Mouse (Mus musculus) heart, embryonic 15.5 days (tissue): Measurements from ENCODE around the gene Klhdc7a. TPM values are rescaled to one million over a fixed set of nuclear protein-coding genes. Genes with fewer than 3 reads are reported as not detected.
A peak's percentile ranks its signal among the peaks of the same experiment; 100 is the strongest.
"Not testable (repeated sequence)": the region's sequence is repeated elsewhere in the genome, so short reads cannot be mapped to it uniquely, and the experiment has no call there.

Experiments used
- ATAC-seq: fragments of 200-750 bp; cut with Nextera tagmentation; replicated peaks from 2 replicates; pipeline ENCODE4 v1.8.0; 2017; ENCODE audit warnings: low read depth, moderate TSS enrichment; ENCODE audit not compliant: insufficient number of reproducible peaks, insufficient read depth, low FRiP score
- H3K27ac ChIP-seq: fragments of 300-500 bp; sonication (generic); 2 replicates; pipeline ENCODE4 v1.5.1; 2015; ENCODE audit warnings: mild to moderate bottlenecking, inconsistent platforms
- H3K27me3 ChIP-seq: fragments of 300-500 bp; sonication (generic); 2 replicates; pipeline ENCODE4 v1.6.1; 2015; ENCODE audit warnings: inconsistent platforms
- H3K36me3 ChIP-seq: fragments of 300-500 bp; sonication (generic); 2 replicates; pipeline ENCODE4 v1.6.1; 2015; ENCODE audit warnings: mild to moderate bottlenecking, inconsistent platforms
- H3K4me1 ChIP-seq: fragments of 300-500 bp; sonication (generic); replicated peaks from 2 replicates; pipeline ENCODE4 v1.6.1; 2015; ENCODE audit warnings: inconsistent platforms
- H3K4me2 ChIP-seq: fragments of 300-500 bp; sonication (generic); 2 replicates; pipeline ENCODE4 v1.6.1; 2015; ENCODE audit warnings: inconsistent platforms, mild to moderate bottlenecking, moderate library complexity
- H3K4me3 ChIP-seq: fragments of 300-500 bp; sonication (generic); 2 replicates; pipeline ENCODE4 v1.5.1; 2015; ENCODE audit warnings: mild to moderate bottlenecking, inconsistent platforms
- H3K9ac ChIP-seq: fragments of 300-500 bp; sonication (generic); 2 replicates; pipeline ENCODE4 v1.6.1; 2015; ENCODE audit warnings: mild to moderate bottlenecking, inconsistent platforms
- H3K9me3 ChIP-seq: fragments of 300-500 bp; sonication (generic); replicated peaks from 2 replicates; pipeline ENCODE4 v1.6.1; 2016; ENCODE audit warnings: inconsistent platforms
- WGBS: fragments of 180-500 bp; shearing (Covaris S2); methylation state at CpG from one replicate; pipeline ENCODE4 v1.1.7; 2015; ENCODE audit warnings: mixed read lengths; 5-methylcytosine and 5-hydroxymethylcytosine counted together
- polyA plus RNA-seq: library from polyadenylated mRNA; unstranded; fragments of >200 nt; fragmentation: Nextera tagmentation; extraction: Ambion mirVana; gene quantifications from 2 replicates; pipeline ENCODE4 v1.2.1, GENCODE M21; 2015

Klhdc7a gene
- polyA plus RNA-seq, 1 experiment from 2014 or later = 0.13 TPM

- Histone ChIP-seq H3K27me3 (peaks cover 3% of the 10 kb centered on the region), H3K9ac (no peak overlapping the region), H3K27ac (no peak overlapping the region), H3K36me3 (no peaks in the 10 kb centered on the region), H3K4me2 (no peak overlapping the region), H3K4me3 (no peak overlapping the region), H3K9me3 (no peaks in the 10 kb centered on the region), H3K4me1 (peaks cover 11% of the 10 kb centered on the region; the same call in 1 of the 2 replicates)
- ATAC-seq = no peak
- 26% methylated on average over 5 of the region's 5 CpGs for WGBS
Measured at GRCm38 (mm10) chr4:139978716-139979115, 10.9 kb upstream of the Klhdc7a start.

- Histone ChIP-seq H3K4me3 (no peak overlapping the region), H3K9ac (no peak overlapping the region), H3K27me3 (peaks cover 3% of the 10 kb centered on the region), H3K36me3 (no peaks in the 10 kb centered on the region), H3K4me1 (peaks cover 11% of the 10 kb centered on the region; the same call in 1 of the 2 replicates), H3K27ac (no peak overlapping the region), H3K9me3 (no peaks in the 10 kb centered on the region), H3K4me2 (no peak overlapping the region)
- WGBS = 35% methylated on average over 5 of the region's 5 CpGs
- no peak for ATAC-seq
Measured at GRCm38 (mm10) chr4:139977308-139977781, 9.5 kb upstream of the Klhdc7a start.

- H3K9me3 ChIP-seq = no peaks in the 10 kb centered on the region
- no peak for ATAC-seq
- 34% methylated on average over 7 of the region's 7 CpGs for WGBS
- H3K4me2 ChIP-seq = no peak overlapping the region
- H3K9ac ChIP-seq = no peak overlapping the region
- peaks cover 11% of the 10 kb centered on the region; the same call in 1 of the 2 replicates for H3K4me1 ChIP-seq
- H3K27me3 ChIP-seq = no peaks in the 10 kb centered on the region; the same call in 1 of the 2 replicates
- H3K27ac ChIP-seq = no peak overlapping the region
- H3K36me3 ChIP-seq = no peaks in the 10 kb centered on the region
- no peak overlapping the region for H3K4me3 ChIP-seq
Measured at GRCm38 (mm10) chr4:139974506-139974905, 6.7 kb upstream of the Klhdc7a start.

GRCm38 (mm10) chr4:139967475-139967891 is 343 bp downstream of the Klhdc7a start:
- H3K9me3 ChIP-seq = no peaks in the 10 kb centered on the region
- WGBS = 20% methylated on average over 10 of the region's 10 CpGs
- 0 out of 2 replicates have a peak overlapping the region, but pooled peaks have one; percentile 10 for H3K4me3 ChIP-seq
- H3K27ac ChIP-seq = peak overlapping the region; percentile 61; the same call in 1 of the 2 replicates
- H3K4me1 ChIP-seq = peaks cover 13% of the 10 kb centered on the region
- H3K4me2 ChIP-seq = peak overlapping the region; percentile 16
- H3K36me3 ChIP-seq = no peaks in the 10 kb centered on the region
- peaks cover 10% of the 10 kb centered on the region for H3K27me3 ChIP-seq
- ATAC-seq = 0 out of 2 replicates have a peak, but pooled peaks have one; percentile 25
- H3K9ac ChIP-seq = no peak overlapping the region

- WGBS = 39% methylated on average over 3 of the region's 3 CpGs
- Histone ChIP-seq H3K4me1 (peaks cover 13% of the 10 kb centered on the region), H3K4me2 (peak overlapping the region; percentile 16; the same call in 1 of the 2 replicates), H3K9ac (no peak overlapping the region), H3K27me3 (peaks cover 10% of the 10 kb centered on the region), H3K4me3 (0 out of 2 replicates have a peak overlapping the region, but pooled peaks have one; percentile 10), H3K36me3 (no peaks in the 10 kb centered on the region), H3K27ac (no peak overlapping the region), H3K9me3 (no peaks in the 10 kb centered on the region)
- ATAC-seq = no peak
Measured at GRCm38 (mm10) chr4:139966981-139967380, 845 bp downstream of the Klhdc7a start.

- H3K27ac ChIP-seq = no peak overlapping the region
- no peaks in the 10 kb centered on the region for H3K36me3 ChIP-seq
- no peak overlapping the region for H3K4me2 ChIP-seq
- peaks cover 13% of the 10 kb centered on the region for H3K4me1 ChIP-seq
- no peak overlapping the region for H3K9ac ChIP-seq
- no peaks in the 10 kb centered on the region for H3K9me3 ChIP-seq
- ATAC-seq = no peak
- H3K27me3 ChIP-seq = peaks cover 10% of the 10 kb centered on the region
- WGBS = 87% methylated on average over 28 of the region's 28 CpGs
- H3K4me3 ChIP-seq = no peak overlapping the region
Measured at GRCm38 (mm10) chr4:139965596-139966185, 2.1 kb downstream of the Klhdc7a start.

GRCm38 (mm10) chr4:139964406-139964805 is 3.4 kb downstream of the Klhdc7a start:
- ATAC-seq = no peak
- Histone ChIP-seq H3K4me3 (no peak overlapping the region), H3K27me3 (peaks cover 10% of the 10 kb centered on the region), H3K4me2 (no peak overlapping the region), H3K36me3 (no peaks in the 10 kb centered on the region), H3K4me1 (peaks cover 13% of the 10 kb centered on the region), H3K9ac (no peak overlapping the region), H3K9me3 (no peaks in the 10 kb centered on the region), H3K27ac (no peak overlapping the region)
- WGBS = 78% methylated on average over 5 of the region's 5 CpGs

GRCm38 (mm10) chr4:139963911-139964310 is 3.9 kb downstream of the Klhdc7a start:
- Histone ChIP-seq H3K27ac (no peak overlapping the region), H3K9me3 (no peaks in the 10 kb centered on the region), H3K4me2 (no peak overlapping the region), H3K36me3 (no peaks in the 10 kb centered on the region), H3K9ac (no peak overlapping the region), H3K4me1 (peaks cover 13% of the 10 kb centered on the region), H3K4me3 (no peak overlapping the region), H3K27me3 (peaks cover 10% of the 10 kb centered on the region)
- WGBS = 79% methylated on average over 5 of the region's 5 CpGs
- ATAC-seq = no peak

- 63% methylated on average over 8 of the region's 8 CpGs for WGBS
- H3K9ac ChIP-seq = no peak overlapping the region
- no peak overlapping the region for H3K4me3 ChIP-seq
- no peak overlapping the region for H3K4me2 ChIP-seq
- no peak overlapping the region for H3K27ac ChIP-seq
- no peaks in the 10 kb centered on the region for H3K9me3 ChIP-seq
- no peak; the same call in 1 of the 2 replicates for ATAC-seq
- H3K27me3 ChIP-seq = peaks cover 10% of the 10 kb centered on the region
- peaks cover 10% of the 10 kb centered on the region for H3K4me1 ChIP-seq
- no peaks in the 10 kb centered on the region for H3K36me3 ChIP-seq
Measured at GRCm38 (mm10) chr4:139963059-139963458, 4.8 kb downstream of the Klhdc7a start.

GRCm38 (mm10) chr4:139961816-139962215 is 6.0 kb downstream of the Klhdc7a start:
- no peak overlapping the region for H3K27ac ChIP-seq
- no peaks in the 10 kb centered on the region for H3K4me1 ChIP-seq
- no peaks in the 10 kb centered on the region for H3K9me3 ChIP-seq
- no peak overlapping the region for H3K4me3 ChIP-seq
- no peak overlapping the region for H3K4me2 ChIP-seq
- no peak for ATAC-seq
- 81% methylated on average over 8 of the region's 8 CpGs for whole genome bisulfite sequencing
- no peak overlapping the region for H3K9ac ChIP-seq
- peaks cover 7% of the 10 kb centered on the region; the same call in 1 of the 2 replicates for H3K27me3 ChIP-seq
- H3K36me3 ChIP-seq = no peaks in the 10 kb centered on the region

- whole genome bisulfite sequencing = 89% methylated on average over 11 of the region's 11 CpGs
- ATAC-seq, H3K4me1 ChIP-seq: not testable (repeated sequence)
Measured at GRCm38 (mm10) chr4:139961329-139961728, 6.5 kb downstream of the Klhdc7a start.

More at GRCm38 (mm10) chr4:139961329-139961728, 6.5 kb downstream of the Klhdc7a start:
- not testable (repeated sequence) for H3K9ac ChIP-seq, H3K36me3 ChIP-seq, H3K4me2 ChIP-seq, H3K27me3 ChIP-seq, H3K4me3 ChIP-seq, H3K9me3 ChIP-seq, H3K27ac ChIP-seq
